Mouse (Mus musculus): Measurements from ENCODE around the gene Taok1.
A peak's percentile ranks its signal among the peaks of the same experiment; 100 is the strongest.
"Not testable (repeated sequence)": the region's sequence is repeated elsewhere in the genome, so short reads cannot be mapped to it uniquely, and the experiment has no call there.

Taok1 gene

DNA sequence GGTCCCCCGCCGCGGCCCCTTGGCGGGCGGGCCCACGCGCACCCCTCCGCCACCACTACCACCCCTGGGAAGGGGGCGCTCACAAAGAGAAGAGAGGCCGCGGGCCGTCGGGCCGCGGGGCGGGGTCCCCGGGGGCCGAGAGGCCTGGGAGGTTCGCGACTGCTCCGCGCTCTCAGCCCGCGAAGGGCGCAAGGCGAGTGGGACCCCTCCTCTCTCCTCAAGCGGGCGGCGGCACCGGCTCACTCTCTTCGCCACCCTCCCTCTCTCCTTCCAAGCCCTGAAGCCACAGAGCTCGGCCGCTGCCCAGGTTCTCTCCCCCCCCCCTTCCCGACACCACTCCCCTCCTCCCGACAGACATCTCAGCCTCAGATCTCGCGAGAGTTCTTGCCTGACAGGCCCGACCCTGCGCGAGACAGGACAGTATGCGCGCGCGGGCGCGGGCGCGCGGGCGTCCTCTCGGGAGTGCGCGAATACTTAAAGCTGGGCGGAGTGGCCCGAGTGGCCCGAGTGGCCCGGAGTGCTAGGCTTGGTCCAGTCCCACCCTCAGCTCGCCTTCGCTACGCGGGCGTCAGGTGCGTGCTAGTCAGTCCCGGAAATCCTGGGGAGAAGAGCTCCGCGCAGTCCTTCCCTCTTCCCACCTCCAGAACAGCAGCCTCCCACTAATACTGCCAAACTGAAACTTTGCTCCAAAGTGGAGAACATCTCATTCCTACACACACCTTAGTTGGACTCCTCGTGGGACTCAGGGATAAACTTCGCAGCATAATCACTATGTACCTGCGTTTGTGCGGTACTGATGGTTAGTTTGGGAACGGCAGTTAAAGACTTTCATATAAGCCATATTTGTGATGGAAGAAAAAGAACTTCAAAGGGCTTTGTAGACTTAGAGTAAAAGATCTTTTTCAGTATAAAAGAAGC lies at the start of gene Taok1:
Taok1 (minus strand) TSS at position 278 of the 918 bp plus-strand sequence.
- peak; percentile 96 for DNase-seq

GRCm38 (mm10) chr11:77653406-77654190 lies 46.0 kb upstream of the Taok1 start:
- not testable (repeated sequence) for DNase-seq

DNA sequence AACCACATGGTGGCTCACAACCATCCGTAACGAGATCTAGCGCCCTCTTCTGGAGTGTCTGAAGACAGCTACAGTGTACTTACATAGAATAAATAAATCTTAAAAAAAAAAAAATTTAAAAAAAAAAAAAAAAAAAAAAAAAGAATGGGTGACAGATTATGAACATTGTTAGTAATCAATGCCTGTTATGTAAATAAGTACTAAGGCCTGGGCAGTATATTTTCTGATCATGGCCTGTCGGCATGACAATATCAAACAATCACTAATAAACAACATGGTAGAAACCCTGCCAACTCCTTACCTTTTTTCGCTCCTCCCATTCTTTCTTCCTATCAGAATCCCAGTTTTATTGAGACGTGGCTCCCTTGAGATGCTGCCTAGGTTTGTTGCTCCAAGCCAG lies 44.9 kb upstream of the Taok1 start:
- no peak for DNase-seq

- no peak for DNase-seq
Observed at GRCm38 (mm10) chr11:77648878-77649277, 41.3 kb upstream of the Taok1 start.

- DNase-seq = no peak
Observed at GRCm38 (mm10) chr11:77645481-77645880, 37.9 kb upstream of the Taok1 start.

- DNase-seq = no peak
Observed at GRCm38 (mm10) chr11:77641390-77641789, 33.8 kb upstream of the Taok1 start.

- DNase-seq = peak; percentile 83
Observed at GRCm38 (mm10) chr11:77630257-77630670, 22.6 kb upstream of the Taok1 start.

DNA sequence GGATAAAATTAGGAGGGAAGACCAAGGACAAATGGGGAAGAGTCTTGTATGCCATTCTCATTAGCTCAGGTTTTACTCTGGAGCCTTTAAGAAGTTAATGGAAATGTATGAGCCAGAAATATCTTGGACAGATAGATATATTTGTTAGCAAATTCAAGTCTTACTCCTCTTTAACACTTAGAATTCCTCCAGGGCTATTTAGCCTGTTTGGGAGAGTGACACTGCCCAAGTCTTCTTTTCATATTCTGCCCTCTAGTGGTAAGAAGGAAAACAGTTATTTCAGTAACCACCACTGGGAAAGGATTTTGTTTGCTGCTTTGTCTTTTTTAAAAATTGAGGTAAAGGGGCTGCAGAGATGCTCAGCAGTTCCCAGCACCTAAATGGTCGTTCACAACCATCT lies 21.9 kb upstream of the Taok1 start:
- no peak for DNase-seq

DNA sequence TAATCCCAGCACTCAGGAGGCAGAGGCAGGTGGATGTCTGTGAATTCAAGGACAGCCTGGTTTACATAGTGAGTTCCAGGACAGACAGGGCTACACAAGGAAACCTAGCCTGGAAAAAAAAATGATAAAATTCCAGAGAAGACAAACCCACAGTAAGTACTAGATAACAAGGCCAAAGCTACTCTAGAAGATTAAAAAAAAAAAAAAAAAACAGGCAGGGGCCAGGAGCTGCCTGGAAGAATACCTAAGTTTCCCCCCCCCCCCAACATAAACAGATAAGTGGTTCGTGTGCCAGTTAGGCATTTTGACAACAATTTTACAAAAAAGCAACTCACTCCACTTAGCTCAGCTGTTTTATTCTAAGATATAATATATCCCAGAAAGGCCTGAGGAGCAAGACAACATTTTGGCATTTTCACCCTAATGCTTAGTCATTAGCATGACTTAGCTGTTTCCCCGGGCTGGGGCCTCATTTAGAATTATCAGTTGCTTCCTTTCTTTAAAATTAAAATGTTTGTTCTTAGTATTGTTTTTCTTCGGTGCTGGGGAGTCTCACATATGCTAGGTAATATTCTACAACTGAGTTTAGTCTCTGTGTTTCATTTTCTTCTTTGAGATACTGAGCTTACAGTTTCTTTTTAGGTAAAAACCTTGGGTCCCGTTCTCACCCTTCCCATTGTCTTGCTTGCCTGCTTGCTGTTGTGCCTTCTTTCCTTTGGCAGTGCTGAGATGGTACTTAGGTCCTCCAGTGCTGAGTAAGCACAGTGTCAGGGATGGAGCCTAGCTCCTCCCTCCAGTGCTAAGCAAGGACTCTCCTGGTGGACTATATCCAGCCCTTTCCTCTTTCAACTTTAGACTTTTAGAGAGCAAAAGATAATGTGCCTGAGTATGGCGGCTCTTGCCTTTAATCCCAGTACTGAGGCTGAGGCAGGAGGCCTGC lies 19.3 kb upstream of the Taok1 start:
- no peak for DNase-seq

GRCm38 (mm10) chr11:77625061-77625855 lies 17.6 kb upstream of the Taok1 start:
- peak; percentile 74 for DNase-seq

- peak; percentile 90 for DNase-seq
Observed at GRCm38 (mm10) chr11:77624441-77625060, 16.9 kb upstream of the Taok1 start.

DNA sequence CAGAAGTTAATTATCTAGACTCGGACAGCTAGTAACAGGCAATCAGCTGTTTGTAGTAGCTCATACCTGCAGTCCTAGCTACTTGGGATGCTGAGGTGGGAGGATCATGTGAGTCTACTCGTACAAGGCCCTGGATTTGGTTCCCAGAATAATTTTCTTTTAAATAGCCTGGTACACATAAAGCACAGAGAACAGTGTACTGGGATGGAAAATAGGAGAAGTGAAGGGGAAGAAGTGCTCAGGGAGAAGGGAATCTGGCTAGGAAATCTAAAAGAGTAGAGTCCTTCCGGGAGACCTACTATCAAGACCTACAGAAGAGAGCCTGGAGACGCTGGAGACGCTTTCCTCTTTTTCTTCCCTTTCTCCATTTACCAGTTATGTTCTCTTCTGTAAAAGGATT lies 16.4 kb upstream of the Taok1 start:
- no peak for DNase-seq

DNA sequence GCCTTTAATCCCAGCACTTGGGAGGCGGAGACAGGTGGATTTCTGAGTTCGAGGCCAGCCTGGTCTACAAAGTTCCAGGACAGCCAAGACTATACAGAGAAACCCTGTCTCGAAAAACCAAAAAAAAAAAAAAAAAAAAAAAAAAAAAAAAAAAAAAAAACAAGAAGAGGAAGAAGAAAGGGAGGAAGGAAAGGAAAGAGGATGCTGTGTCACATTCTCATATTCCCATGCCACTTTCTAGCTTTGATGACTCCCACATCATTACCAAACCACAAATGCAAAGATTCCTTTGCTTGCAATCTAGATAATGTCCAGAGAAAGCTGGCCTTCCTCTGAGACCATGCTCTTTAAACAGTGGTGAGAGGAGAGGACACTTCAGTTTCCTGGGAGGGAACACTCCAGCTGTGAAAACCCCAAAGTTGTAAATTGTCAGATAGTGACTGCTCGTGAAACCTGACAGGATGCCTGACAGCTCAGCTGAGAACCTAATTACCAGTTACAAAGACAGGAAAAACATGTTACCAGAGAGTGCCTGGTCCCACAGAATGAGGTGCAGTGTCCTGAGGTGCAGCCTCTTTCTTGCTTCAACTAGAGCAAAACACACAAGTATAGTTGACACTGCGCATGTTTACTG lies 14.4 kb upstream of the Taok1 start:
- no peak for DNase-seq

DNA sequence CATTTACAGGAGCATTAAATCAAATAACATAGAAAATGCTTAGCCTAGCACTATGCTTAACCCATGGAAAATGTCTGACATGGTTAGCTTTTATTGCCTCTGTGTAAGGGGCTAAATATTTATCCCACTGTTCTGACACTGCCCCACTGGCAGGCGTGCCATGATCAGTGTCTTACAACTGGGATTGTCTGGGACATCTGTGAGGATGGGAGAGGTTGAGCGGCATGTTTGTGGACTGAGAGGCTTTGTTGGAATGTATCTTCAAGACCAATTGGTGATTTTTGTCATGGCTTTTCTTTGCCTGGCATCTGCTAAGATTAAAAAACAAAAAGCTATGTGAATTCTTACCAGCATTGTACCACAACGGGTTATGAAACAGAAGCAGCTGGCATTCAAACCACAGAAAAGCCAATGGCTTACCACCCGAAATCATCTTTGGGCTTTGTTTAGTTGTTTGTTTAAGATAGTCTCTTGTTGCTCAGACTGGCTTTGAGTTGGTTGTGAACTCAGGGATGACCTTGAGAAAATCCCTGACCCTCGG lies 7.5 kb upstream of the Taok1 start:
- DNase-seq = no peak

DNA sequence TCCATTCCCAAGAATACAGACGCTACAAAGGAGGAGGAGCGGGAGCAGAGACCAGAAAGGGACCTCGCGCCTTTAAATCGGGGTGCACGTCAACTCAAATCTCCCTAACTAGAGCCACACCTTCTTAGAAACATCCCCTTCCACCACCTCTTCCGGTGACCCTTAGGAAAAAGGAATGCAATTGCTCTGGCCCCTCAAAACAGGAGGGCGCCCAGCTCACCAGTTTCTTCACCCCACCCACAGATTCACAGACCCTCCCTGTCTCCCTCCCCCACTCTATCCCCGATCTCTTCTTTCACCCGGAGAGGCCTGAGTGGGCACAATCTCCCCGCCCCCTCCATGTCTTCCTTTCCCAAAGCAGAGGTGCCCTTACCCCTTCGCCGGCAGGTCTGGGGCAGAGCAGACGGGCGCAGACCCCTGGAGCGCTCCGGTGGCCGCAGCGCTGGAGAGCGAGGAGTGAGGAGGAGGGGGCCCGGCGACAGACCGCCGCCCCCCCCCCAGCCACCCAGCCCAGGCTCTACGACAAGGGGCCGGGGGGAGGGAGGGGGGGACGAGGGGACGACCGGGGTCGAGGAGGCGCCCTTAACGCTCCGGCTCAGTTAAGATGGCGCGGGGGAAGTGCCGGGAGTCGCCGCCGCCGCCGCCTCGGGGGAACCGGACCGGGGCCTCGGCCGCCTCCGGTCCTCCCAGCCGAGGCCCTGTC lies 629 bp downstream of the Taok1 start:
- peak; percentile 39 for DNase-seq

DNA sequence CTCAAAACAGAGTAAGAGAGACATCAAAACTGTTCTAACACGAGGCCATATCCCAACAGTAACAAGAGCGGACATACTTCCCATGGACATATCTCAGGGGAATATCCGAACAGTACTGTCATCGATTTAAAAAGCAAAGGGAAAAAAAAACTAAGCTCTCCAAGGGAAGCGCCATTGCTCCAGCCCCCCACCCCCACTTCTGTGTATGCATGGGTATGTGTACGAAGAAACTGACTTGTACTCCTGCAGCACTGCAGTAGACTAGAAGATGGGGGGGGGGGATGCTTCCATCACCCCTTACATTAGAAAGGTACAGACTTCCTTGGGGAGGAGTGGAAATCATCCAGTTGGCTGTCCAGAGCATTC lies 1.2 kb downstream of the Taok1 start:
- DNase-seq = no peak

DNA sequence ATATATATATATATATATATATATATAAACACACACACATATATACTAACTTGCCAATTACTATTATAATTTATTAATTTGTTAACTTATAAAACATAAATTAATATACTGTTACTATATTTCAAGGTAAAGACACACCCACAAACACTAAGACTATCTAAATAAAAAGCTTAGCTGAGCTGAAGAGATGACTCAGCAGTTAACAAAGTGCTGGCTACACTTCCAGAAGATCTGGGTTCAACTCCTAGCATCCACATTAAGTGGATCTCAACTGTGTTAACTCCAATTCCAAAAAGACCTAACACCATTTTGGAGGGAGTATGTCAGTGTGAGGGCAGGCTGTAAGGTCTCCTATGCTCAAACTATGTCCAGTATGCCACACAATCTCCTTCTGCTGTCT lies 10.3 kb downstream of the Taok1 start:
- DNase-seq = no peak

DNA sequence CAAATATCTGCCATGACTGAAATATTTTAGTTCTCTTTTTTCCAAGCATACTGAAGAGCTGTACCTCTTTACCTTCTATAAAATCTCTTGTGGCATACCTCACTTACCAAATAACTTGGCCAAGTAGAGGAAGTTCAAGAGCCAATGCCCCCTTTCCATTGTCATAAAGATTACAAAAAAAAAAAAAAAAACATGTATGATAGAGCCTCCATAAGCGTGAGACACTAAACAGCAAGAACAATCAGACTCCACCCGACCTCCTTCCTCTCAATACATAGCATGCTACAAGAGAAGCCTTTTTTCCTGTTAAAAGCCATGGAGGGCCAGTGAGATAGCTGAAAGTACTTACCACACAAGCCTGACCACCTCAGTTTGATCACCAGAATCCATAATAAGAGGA lies 16.2 kb downstream of the Taok1 start:
- DNase-seq = no peak

- no peak for DNase-seq
Observed at GRCm38 (mm10) chr11:77590801-77591200, 16.8 kb downstream of the Taok1 start.

GRCm38 (mm10) chr11:77585201-77585600 lies 22.4 kb downstream of the Taok1 start:
- DNase-seq = no peak
